Mouse (Mus musculus): ENCODE results near the gene Ccl27a.

Ccl27a gene

DNA sequence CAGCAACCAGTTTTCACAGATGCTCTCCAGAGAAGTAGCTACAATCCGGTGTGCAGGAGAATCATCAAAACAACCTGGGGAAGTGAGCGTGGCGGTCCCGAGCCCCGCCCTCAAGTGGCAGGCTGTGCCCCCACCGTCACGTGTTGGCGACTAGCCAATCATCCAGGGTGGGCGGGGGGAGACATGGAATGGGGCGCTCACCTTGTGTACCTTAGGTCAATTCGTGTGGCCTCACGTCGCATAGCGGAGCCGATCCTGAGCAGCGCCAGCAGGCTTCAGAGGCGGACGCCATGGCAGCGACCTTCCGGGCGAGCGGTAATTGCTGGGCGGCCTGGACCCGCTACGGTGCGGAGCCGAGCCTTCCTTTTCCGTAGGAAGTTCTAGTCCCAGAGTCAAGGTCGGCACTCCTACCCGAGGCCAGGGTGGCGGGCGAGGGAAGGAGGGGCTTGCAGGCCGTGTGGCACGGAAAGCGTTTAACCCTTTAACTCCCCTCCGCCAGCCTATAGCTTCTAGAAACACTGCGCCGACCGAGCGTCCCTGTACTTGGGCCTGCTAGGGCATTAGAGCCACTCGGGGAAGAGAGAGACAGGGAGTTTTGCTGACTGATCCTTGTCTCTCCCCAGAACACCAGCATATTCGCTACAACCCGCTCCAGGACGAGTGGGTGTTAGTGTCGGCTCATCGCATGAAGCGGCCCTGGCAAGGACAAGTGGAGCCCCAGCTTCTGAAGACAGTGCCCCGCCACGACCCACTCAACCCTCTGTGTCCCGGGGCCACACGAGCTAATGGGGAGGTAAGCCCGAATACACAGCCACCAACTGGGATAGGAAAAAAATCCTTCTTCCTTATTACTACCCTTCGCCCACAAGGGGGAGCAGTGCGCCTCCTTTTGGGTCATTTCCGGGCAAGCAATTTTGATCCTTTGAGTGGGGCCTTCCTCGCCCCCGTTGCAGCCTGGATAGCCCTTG is 18.4 kb downstream of the Ccl27a start, which contains the start of gene Sigmar1:
Gene Sigmar1 (minus strand): TSS at position 820 of the 968 bp plus-strand sequence.
- DNase-seq (ENCODE audit: low spot score) = peak; percentile 83

DNA sequence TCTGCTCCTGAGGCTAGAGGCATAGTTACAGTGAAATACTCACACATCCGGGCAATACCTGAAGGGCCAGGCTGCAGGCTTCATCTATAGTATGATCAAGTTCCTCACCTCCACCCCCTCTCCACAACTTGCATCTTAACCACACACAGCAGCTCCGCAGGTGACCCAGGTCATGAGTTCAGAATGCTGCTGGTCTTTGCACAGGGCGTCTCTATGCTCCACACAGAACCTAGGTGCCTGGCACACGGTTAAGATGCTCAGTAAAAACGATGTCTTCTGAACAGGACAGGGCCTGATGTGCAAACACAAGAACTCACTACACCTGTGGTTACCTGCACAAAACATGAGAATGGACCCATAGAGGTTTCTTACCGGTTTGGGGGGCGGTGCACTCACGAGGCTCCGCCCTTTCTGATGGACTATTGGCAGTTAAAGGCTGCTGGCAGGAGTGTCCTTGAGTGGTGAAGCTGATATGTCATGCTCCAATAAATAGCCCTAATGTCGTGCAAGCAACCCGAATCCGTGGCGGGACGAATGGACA is 19.2 kb downstream of the Ccl27a start, which contains the start of gene Galt:
Gene Galt (plus strand): TSS at position 432 of the 541 bp plus-strand sequence.
- DNase-seq (ENCODE audit: low spot score) = no peak

DNA sequence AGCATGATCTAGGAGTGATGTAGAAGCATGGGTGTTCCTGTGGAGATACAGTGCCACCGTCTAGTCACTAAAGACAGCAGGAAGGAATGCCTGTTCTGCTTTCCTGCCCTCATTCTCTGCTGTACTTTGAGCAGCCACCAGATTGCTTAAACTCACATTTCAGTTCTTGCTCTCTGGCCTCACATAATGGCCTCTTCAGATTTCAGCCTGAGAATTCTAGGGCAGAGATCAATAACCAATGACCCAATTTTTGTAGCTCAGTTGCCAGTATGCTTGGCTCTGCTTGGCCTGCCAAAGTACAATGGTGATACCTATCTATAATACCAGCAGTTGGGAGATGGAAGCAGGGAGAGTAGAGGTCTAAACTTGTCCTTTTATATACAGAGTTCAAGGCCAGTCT is 29.0 kb downstream of the Ccl27a start:
- DNase-seq (ENCODE audit: low spot score) = no peak

DNA sequence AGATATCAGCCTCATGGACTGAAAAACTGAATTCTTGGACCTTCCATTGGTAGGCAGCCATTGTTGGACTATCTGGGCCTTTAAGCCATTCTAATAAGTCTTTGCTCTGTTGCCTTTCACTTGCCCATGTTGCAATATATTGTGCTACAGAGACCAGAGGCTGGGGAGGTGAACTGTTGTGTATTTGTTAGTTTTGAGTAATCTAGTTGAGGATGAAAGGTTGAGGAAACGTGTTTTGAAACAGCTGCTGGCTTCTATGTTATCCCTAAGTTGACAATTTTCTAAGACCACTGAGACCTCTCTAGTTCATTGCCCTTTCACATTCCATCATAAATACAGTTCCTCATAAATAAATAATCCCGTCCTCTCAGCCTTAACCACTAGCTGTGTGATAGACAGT is 29.9 kb downstream of the Ccl27a start:
- DNase-seq (ENCODE audit: low spot score) = no peak

DNA sequence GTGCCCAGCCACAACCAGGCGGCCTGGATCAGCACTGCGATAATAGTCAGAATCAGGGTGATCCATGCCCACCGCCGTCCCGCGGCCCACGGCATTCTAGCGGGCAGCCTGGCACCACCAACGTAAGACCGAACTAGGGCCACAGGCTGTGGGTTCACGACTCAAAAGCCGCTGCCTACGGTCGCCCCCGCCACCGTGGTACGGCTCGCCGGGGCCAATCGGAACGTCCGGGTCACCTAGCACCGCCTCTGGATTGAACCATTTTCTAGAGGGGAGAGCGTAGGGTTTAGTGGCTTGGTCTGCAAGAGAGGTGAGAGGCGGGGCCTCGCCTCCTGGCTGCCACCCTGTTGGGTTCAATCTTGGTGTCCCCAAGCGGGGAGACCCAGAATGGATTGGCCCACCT is 32.9 kb downstream of the Ccl27a start:
- DNase-seq (ENCODE audit: low spot score) = peak; percentile 91

DNA sequence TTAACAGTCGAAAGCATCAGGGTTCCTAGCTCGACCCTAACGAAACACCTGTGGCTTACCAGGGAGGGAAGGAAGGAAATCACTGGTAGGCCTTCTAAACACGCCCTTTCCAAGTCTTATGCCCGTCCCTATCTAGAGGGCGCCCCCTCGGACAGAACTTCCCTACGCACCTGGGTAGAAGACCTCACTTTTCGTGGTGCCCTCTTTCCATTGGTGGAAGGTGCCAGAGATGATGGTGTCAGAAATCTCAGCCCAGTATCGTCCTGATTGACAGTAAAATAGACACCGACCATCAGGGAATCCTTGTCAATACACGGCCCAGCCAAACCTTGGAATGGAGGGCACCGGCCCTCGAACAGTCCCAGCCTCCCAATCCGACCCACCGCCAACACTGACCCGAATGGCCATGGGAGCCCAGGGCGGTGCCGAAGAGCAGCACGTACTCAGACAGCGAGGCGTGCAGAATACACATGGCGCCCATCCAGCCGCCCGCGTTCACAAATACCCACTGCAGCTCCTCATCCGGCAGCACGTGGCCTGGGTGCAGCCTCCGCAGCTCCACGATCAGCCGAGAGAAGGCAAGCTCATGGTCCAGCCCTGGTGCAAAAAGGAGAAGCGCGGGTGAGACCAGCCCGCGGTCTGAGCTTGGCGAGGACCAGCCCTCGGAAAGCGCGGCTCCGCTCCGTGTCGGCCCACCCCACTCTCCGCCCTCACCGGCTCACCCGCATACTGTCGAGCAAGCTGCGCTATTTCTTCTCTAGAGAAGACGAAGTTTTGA is 33.5 kb downstream of the Ccl27a start:
- no peak for DNase-seq (ENCODE audit: low spot score)

DNA sequence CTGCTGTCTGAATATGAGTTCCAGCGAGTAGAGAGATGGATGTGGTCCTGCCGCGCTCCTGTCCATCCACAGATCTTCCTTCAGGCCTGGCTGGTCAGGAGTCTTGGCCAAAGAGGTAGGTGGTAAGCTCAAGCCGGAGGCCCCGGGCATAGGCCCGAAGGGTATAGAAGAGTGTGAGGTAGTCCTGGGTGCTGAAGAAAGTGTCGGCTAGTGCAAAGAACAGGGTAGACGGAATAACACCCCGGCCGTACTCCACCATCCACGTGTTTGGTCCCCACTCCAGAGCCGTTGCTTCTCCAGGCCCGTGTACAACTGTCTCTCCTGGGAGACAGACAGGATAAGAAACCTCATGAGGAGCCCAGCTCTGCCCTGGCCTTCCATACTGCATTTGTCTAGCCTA is 34.8 kb downstream of the Ccl27a start:
- DNase-seq (ENCODE audit: low spot score) = no peak

DNA sequence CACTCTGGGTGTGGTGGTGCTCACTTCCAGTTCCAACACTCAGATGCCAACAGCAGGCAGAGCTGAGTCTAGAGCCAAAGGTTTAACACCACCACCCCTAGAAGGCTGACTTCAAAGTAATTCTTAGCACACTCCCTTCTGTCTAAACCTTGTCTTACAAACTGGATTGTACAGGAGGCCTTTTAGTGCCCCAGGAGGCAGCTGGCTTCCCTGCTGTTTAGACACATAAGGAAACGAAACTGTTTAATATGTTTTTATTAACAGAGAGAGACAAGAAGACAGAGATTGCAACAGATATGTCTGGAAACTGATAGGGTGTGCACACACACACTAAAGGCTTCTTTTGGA is 35.8 kb downstream of the Ccl27a start:
- no peak for DNase-seq (ENCODE audit: low spot score)

DNA sequence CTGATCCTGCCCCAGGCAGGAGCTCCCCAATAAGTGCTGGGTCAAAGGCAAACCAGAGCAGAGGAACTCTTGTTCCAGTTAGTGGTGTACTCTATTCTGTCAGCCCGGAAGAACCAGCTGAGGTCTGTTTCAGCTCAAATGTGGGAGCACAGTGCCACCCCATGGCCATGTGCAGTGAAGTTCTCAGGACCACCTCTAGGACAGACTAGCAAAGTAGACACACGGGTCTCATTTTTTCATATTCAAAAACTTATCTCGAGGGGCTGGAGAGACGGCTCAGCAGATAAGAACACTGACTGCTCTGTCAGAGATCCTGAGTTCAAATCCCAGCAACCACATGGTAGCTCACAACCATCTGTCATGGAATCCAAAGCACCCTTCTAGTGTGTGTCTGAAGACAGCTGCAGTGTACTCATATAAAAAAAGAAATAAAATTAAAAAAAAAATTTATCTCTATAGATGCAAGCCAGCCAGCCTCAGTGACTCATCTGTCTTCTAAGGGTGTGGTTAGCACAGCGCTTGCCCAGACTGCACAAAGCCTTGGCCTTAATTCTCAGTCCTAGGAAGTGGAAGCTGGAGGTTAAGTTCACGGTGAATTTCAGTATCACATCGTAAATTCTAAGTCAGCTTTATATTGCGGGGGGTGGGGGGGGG is 36.3 kb downstream of the Ccl27a start:
- DNase-seq (ENCODE audit: low spot score) = peak; percentile 68

DNA sequence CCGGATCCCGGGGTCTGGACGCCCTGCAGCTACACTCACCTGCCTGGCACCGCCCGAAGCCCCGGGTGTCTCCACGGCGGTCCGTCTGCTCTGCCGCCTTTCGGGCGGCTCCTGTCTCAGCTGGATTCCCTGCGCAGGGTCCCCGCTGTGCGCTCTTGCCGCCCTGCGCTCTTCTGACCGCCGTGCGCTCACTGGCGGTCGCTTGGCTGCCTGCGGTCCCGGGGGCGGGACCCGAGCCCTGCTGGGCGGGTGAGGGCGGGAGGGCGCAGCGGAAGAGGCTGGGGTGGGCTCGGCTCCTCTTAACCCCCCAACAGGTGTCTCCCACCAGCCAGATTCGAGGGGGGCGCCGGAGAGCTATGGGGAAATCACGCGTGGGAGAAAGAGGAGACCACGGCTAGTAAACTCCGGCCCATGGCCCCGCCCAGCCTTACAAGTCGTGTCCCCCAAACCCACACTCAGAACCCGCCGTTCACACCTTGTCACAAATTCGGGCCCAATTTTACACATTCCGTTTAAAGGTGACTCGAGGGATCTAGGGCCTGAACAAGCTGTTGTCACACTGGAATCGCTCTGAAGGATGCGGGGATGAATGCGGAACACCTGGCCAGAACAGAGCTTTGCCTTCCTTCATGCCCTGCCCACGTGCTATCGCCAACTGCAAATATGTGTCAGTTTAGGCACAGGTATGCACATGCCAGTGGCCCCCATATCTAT is 42.8 kb downstream of the Ccl27a start, which contains the start of gene Arid3c:
Gene Arid3c (minus strand): TSS at position 91 of the 714 bp plus-strand sequence.
- DNase-seq (ENCODE audit: low spot score) = no peak

DNA sequence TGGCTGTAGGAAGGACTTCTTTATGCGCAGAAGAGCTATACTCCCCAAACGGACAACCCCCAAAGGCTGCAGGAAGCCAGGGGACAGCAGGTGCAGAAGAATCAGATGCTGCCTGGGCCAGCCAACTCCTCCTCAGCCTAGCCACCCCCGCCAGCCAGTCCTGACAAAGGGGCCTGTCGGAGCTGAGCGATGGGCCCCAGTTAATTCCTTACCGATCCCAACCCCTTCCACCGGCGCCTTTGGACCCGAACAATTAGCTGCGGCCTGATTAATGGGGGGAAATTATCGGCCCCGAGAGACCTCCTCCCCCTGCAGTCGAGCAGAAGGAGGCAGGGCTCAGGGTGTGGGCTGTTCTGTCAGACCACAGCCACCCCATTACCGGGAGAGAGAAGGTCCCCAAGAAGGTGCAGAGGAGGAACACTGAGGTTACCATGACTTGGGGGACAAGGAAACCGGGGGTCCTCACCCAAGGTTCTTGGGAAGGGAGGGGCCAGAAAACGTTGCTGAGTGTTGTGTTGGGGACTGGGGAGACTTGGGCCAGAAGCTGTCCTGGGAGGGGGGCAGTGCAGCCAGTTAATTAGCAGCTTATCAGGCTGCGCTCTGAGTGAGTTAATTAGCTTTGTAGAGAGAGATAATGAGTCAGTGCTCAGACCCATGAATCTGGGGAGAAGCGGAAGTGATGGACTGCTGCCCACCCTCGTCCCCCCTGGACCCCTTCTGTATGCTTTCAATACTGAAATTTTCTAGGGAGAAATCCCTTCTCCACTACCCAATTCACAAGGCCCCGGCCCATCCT is 47.0 kb downstream of the Ccl27a start:
- no peak for DNase-seq (ENCODE audit: low spot score)

DNA sequence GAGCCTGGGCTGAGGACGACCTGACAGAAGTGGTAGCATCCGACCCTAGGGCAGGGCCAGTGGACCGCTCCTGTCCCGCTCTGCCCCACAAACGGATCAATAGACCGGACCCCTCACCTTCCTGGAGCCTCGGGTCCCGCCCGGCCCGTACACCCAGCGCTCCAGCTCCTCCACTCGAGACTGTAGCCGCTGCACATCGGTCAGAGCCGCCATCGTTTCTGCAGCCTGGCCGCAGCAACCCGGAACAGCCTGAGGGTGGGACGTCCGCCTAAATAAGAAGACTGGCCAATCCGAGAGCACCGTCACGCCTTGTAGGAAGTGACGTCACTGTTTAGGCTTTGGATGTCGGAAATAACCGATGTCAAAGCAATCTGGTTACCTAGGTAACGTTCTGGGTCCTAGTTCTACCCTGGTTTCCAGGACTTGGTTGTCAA is 51.1 kb downstream of the Ccl27a start, which contains the start of gene Dctn3:
Gene Dctn3 (minus strand): TSS at position 253 of the 434 bp plus-strand sequence.
- DNase-seq (ENCODE audit: low spot score) = peak; percentile 77

Measured in ovary, postnatal 36 days (tissue).